Mouse (Mus musculus): Measurements from ENCODE around the gene Tmem41b. TPM values are rescaled to one million over a fixed set of nuclear protein-coding genes. Genes with fewer than 3 reads are reported as not detected.
A peak's percentile ranks its signal among the peaks of the same experiment; 100 is the strongest.

The Tmem41b gene
- polyA plus RNA-seq, 1 experiment from 2014 or later: 67.5 TPM

DNA sequence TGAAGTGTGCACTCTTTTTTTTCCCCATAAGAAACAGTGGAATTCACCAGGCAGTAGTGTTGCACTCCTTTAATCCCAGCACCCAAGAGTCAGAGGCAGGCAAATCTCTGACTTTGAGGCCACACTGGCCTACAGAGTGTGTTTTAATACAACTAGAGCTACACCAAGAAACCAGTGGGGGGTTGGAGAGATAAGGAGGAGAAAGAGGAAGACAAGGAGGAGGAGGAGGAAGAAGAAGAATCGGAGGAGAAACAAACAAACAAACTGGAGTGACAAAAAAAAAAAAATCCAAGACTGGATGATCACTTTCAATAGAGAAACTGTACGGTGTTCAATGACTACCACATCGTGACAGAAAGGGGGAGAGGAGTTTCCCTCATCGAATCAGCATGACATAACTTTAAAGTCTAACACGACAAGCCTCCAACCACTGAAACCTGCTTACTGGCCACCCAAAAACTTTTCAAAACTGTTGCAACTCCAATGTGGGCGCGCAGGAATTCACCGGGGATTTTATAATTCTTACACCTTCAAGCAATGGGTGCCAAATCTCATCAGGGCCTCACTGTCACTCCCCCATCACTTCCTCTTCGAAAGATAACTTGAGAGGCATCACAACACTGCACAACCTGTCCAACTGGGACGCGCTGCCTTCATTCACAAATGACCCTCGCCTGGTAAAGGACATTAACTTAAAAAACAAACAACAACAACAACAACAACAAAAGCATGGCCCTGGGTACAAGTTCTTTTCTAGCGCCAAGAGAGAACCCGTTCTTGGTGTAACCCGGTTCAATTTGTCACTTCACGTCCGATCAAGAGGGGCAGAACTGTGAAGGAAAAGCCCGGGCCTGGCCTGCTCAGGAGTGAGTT lies 27.6 kb downstream of the Tmem41b start:
- peaks cover 8% of the 10 kb centered on the region; the same call in 1 of the 2 replicates for H3K4me1 ChIP-seq (replicated peaks; ENCODE audit: control insufficient read depth, insufficient read depth, low read length)
- H3K27me3 ChIP-seq (ENCODE audit: control insufficient read depth, insufficient read depth, low read length): no peaks in the 10 kb centered on the region
- H3K36me3 ChIP-seq (ENCODE audit: control insufficient read depth, insufficient read depth, low read length): no peaks in the 10 kb centered on the region
- 9% methylated on average over 18 of the region's 18 CpGs for WGBS
- H3K4me3 ChIP-seq (ENCODE audit: low read depth, low read length): peak overlapping the region; percentile 85
- no peaks in the 10 kb centered on the region for H3K9me3 ChIP-seq (ENCODE audit: control insufficient read depth, low read length)
- peak overlapping the region; percentile 71 for H3K4me2 ChIP-seq (ENCODE audit: low read depth, low read length, severe bottlenecking)
- DNase-seq (ENCODE audit: low spot score) (no peak), ATAC-seq (replicated peaks; ENCODE audit: low FRiP score) (no peak)
- peak overlapping the region; percentile 94 for H3K9ac ChIP-seq (ENCODE audit: low read length)
- H3K27ac ChIP-seq (ENCODE audit: low read depth, low read length): no peak overlapping the region; the same call in 1 of the 2 replicates

DNA sequence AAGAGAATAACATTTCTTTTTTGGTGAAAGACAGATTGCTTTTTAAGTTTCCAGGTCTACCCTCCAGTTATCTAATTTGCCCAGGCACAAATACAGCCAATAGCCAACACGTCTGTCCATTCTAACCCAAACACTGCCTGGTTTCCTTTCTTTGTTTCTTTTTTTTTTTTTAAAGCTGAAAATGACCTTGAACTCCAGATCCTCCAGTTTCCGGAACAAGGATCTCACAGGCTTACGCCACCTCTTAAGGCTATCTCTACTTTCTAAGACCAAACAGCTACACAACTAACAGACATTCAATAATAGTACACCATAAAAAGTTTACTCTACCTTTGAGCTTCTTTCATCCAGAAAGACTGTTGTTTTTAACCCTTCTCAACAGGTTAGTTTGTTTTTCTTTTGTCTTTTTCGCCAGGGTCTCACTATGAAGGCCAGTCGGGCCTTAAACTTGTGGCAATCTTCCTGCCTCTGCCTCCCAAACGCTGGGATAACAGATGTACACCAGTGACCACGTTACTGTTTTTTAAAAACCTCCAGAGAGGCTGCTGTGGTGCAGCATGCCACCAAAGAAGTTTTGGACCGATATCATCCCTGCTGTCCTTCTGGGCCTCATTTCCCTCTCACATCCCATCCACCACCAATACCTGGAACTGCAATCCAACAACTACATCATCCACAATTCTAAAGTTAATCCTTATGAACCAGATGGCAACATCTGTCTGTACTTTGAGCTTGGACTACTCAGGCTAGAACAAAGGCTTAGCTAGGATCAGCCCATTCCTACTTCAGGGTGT lies 28.5 kb downstream of the Tmem41b start:
- Histone ChIP-seq H3K9me3 (ENCODE audit: control insufficient read depth, low read length) (no peaks in the 10 kb centered on the region), H3K4me1 (replicated peaks; ENCODE audit: control insufficient read depth, insufficient read depth, low read length) (peaks cover 8% of the 10 kb centered on the region; the same call in 1 of the 2 replicates), H3K4me2 (ENCODE audit: low read depth, low read length, severe bottlenecking) (peak overlapping the region; percentile 71; the same call in 1 of the 2 replicates), H3K27me3 (ENCODE audit: control insufficient read depth, insufficient read depth, low read length) (no peaks in the 10 kb centered on the region), H3K4me3 (ENCODE audit: low read depth, low read length) (no peak overlapping the region; the same call in 1 of the 2 replicates), H3K27ac (ENCODE audit: low read depth, low read length) (no peak overlapping the region), H3K36me3 (ENCODE audit: control insufficient read depth, insufficient read depth, low read length) (no peaks in the 10 kb centered on the region), H3K9ac (ENCODE audit: low read length) (no peak overlapping the region)
- WGBS: 76% methylated on average over 8 of the region's 8 CpGs
- DNase-seq (ENCODE audit: low spot score) (no peak), ATAC-seq (replicated peaks; ENCODE audit: low FRiP score) (no peak)

DNA sequence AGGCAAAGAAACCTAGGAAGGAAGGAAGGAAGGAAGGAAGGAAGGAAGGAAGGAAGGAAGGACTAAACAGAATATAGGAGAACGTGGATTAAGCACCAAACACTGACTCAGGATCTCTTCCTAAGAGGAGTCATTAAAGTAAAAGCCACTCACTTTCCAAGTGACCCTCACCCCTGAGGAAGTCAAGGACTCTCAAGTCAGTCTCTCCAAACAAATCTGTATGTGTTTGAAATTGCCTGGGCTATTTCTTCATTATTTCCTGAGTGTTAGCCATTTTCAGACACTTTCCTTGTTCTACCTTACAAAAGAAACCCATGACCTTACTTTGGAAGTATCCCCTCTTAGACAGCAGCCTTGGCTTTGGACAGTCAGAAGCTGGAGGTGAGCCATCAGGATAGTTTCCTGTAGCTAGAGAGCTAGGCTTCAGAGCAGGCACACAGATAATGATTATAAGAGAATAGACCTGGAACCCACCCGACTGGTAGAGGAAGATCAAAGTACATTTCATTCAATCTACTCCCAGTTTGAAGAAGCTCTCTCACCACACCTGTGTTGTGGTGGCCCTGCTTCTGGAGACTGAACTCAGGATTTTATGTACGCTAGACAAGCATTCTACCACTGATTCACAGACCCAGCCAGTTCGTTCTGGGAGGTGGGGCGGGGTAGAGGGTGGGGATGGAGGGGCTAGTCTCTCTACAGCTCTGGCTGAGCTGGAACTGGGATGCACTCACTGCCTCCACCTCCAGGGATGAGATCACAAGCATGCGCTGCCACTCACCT lies 31.9 kb downstream of the Tmem41b start:
- DNase-seq (ENCODE audit: low spot score): no peak
- H3K27me3 ChIP-seq (ENCODE audit: control insufficient read depth, insufficient read depth, low read length): no peaks in the 10 kb centered on the region
- ATAC-seq (replicated peaks; ENCODE audit: low FRiP score): no peak
- 69% methylated on average over 6 of the region's 6 CpGs for WGBS
- no peak overlapping the region for H3K9ac ChIP-seq (ENCODE audit: low read length)
- no peaks in the 10 kb centered on the region for H3K9me3 ChIP-seq (ENCODE audit: control insufficient read depth, low read length)
- H3K4me3 ChIP-seq (ENCODE audit: low read depth, low read length): no peak overlapping the region
- no peak overlapping the region for H3K27ac ChIP-seq (ENCODE audit: low read depth, low read length)
- no peak overlapping the region for H3K4me2 ChIP-seq (ENCODE audit: low read depth, low read length, severe bottlenecking)
- H3K36me3 ChIP-seq (ENCODE audit: control insufficient read depth, insufficient read depth, low read length): no peaks in the 10 kb centered on the region
- peaks cover 1% of the 10 kb centered on the region; the same call in 1 of the 2 replicates for H3K4me1 ChIP-seq (replicated peaks; ENCODE audit: control insufficient read depth, insufficient read depth, low read length)

DNA sequence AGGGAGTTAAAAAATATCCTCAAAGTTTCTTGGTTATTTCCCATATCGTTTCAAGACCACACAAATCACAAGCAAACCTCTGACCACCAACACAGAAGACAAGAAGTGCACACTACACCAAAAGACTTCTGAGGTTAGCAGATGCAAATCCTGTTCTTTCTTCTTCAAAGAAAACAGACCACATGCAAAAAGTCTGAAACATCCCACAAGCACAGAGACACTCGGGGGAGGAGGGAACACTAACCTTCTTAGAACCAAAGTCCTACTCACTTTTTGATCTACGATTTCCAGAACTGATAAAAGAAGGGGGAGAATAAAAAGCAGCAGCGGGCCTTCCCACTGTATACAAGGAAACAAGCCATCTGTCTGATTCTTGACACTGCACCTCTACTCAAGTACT lies 35.4 kb downstream of the Tmem41b start:
- 83% methylated on average over 4 of the region's 4 CpGs for WGBS
- no peak overlapping the region for H3K9ac ChIP-seq (ENCODE audit: low read length)
- no peak for DNase-seq (ENCODE audit: low spot score)

DNA sequence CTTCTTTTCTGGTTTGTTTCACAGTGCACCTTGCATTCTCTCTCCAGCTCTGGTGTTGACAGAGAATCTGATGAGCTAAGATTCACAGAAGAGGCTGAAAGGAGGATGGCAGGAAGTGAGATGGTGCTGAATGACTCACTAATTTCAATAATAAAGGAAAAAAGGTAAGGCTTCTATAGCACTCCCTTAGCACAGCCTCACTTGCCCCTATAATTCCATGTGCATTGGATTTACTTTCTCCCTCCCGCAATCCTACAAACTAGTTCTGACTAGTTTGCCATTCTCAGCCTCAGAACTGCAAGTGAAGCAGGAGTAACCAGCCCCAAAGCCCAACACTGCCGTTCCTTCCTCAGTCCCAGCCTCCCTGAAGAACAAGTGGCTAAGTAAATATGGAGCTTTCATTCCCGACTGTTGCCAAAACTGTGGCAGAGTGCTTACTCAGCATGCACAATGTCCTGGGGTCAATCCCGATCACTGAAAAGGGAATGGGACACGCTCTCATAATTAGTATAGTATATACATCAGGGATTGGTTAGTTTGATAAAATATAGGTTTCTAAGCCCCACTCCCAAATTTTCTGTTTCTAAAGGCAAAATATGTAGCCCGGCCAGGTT lies 42.2 kb downstream of the Tmem41b start:
- Histone ChIP-seq H3K27me3 (ENCODE audit: control insufficient read depth, insufficient read depth, low read length) (no peaks in the 10 kb centered on the region), H3K4me1 (replicated peaks; ENCODE audit: control insufficient read depth, insufficient read depth, low read length) (no peaks in the 10 kb centered on the region), H3K36me3 (ENCODE audit: control insufficient read depth, insufficient read depth, low read length) (no peaks in the 10 kb centered on the region), H3K27ac (ENCODE audit: low read depth, low read length) (no peak overlapping the region), H3K9me3 (ENCODE audit: control insufficient read depth, low read length) (no peaks in the 10 kb centered on the region), H3K9ac (ENCODE audit: low read length) (no peak overlapping the region), H3K4me3 (ENCODE audit: low read depth, low read length) (no peak overlapping the region), H3K4me2 (ENCODE audit: low read depth, low read length, severe bottlenecking) (no peak overlapping the region)
- ATAC-seq (replicated peaks; ENCODE audit: low FRiP score) (no peak), DNase-seq (ENCODE audit: low spot score) (peak; percentile 32)
- WGBS: 77% methylated on average over 6 of the region's 6 CpGs

More for the DNA sequence above, 35.4 kb downstream of the Tmem41b start:
- no peak overlapping the region for H3K27ac ChIP-seq (ENCODE audit: low read depth, low read length)
- H3K4me3 ChIP-seq (ENCODE audit: low read depth, low read length): no peak overlapping the region
- ATAC-seq (replicated peaks; ENCODE audit: low FRiP score): no peak
- H3K4me1 ChIP-seq (replicated peaks; ENCODE audit: control insufficient read depth, insufficient read depth, low read length): no peaks in the 10 kb centered on the region
- no peaks in the 10 kb centered on the region for H3K9me3 ChIP-seq (ENCODE audit: control insufficient read depth, low read length)
- no peak overlapping the region for H3K4me2 ChIP-seq (ENCODE audit: low read depth, low read length, severe bottlenecking)
- H3K36me3 ChIP-seq (ENCODE audit: control insufficient read depth, insufficient read depth, low read length): no peaks in the 10 kb centered on the region
- H3K27me3 ChIP-seq (ENCODE audit: control insufficient read depth, insufficient read depth, low read length): no peaks in the 10 kb centered on the region

DNA sequence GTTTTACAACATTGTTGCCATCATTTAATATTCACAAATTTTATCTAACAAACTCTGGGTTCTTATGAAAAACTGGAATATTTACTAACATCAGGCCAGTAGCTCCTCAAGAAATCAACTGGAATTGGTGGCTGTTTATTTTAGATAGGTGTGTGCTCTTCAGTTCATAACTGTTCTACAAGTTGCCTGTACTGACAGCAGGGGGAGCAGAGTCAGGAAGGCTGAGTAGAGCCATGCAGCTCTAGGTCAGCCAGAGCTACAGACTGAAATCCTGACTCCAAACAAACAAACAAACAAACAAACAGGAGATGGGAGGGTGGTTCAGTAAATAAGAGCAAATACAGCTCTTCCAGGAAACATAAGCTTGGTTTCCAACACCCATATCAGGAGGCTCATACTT lies 57.1 kb downstream of the Tmem41b start:
- peaks cover 4% of the 10 kb centered on the region; the same call in 1 of the 2 replicates for H3K36me3 ChIP-seq (ENCODE audit: control insufficient read depth, insufficient read depth, low read length)
- DNase-seq (ENCODE audit: low spot score): no peak

DNA sequence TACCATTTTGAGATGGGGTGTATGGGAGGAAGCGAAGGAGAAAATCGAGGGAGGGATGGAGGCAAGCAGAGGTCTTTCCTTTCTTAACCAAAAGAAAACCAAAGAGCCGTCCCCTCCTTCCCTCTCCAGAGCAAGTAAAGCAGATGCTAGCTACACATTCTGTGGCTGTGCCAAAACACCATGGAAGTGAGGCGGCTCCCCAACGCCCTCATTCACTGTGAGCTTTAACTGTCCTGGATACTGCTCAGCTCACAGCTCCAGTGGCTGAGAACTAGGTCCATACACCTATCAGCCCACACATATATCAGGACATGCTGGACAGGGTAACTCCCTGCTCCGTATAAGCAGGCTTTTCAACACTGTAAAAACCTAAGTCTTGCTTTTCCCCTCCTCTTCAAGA lies 58.4 kb downstream of the Tmem41b start:
- Histone ChIP-seq H3K9ac (ENCODE audit: low read length) (no peak overlapping the region), H3K9me3 (ENCODE audit: control insufficient read depth, low read length) (no peaks in the 10 kb centered on the region), H3K36me3 (ENCODE audit: control insufficient read depth, insufficient read depth, low read length) (no peaks in the 10 kb centered on the region; the same call in 1 of the 2 replicates), H3K4me2 (ENCODE audit: low read depth, low read length, severe bottlenecking) (no peak overlapping the region), H3K27me3 (ENCODE audit: control insufficient read depth, insufficient read depth, low read length) (no peaks in the 10 kb centered on the region), H3K27ac (ENCODE audit: low read depth, low read length) (no peak overlapping the region), H3K4me1 (replicated peaks; ENCODE audit: control insufficient read depth, insufficient read depth, low read length) (0 out of 2 replicates have a peak, but pooled peaks cover 2% of the 10 kb centered on the region), H3K4me3 (ENCODE audit: low read depth, low read length) (no peak overlapping the region)
- 92% methylated on average over 6 of the region's 6 CpGs for WGBS
- DNase-seq (ENCODE audit: low spot score) (no peak), ATAC-seq (replicated peaks; ENCODE audit: low FRiP score) (no peak)

More for the DNA sequence above, 57.1 kb downstream of the Tmem41b start:
- ATAC-seq (replicated peaks; ENCODE audit: low FRiP score): no peak
- H3K4me3 ChIP-seq (ENCODE audit: low read depth, low read length): no peak overlapping the region
- no peaks in the 10 kb centered on the region for H3K27me3 ChIP-seq (ENCODE audit: control insufficient read depth, insufficient read depth, low read length)
- no peaks in the 10 kb centered on the region for H3K9me3 ChIP-seq (ENCODE audit: control insufficient read depth, low read length)
- no peak overlapping the region for H3K27ac ChIP-seq (ENCODE audit: low read depth, low read length)
- H3K4me2 ChIP-seq (ENCODE audit: low read depth, low read length, severe bottlenecking): no peak overlapping the region
- 0 out of 2 replicates have a peak, but pooled peaks cover 2% of the 10 kb centered on the region for H3K4me1 ChIP-seq (replicated peaks; ENCODE audit: control insufficient read depth, insufficient read depth, low read length)
- H3K9ac ChIP-seq (ENCODE audit: low read length): no peak overlapping the region

DNA sequence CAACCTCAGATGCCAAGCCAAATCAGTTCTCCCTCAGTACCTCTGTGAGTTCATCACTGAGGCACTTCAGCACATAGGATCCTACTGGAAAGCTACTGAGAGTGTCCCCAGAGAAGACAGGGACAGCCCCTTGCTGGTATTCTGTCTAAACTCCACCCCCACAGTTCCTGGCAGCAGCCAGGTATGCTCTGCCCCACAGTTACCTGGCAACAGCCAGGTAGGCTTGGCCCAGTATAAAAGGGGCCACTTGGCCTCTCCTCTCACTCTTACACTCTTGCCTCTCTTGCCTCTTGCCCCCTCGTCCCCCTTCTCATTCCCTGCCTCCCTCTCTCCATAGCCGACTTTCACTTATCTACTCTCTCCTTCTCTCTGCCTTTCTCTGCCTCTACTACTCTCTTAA lies 61.8 kb downstream of the Tmem41b start:
- H3K36me3 ChIP-seq (ENCODE audit: control insufficient read depth, insufficient read depth, low read length): peaks cover 2% of the 10 kb centered on the region; the same call in 1 of the 2 replicates
- no peaks in the 10 kb centered on the region for H3K9me3 ChIP-seq (ENCODE audit: control insufficient read depth, low read length)
- no peak overlapping the region for H3K4me3 ChIP-seq (ENCODE audit: low read depth, low read length)
- ATAC-seq (replicated peaks; ENCODE audit: low FRiP score) (no peak), DNase-seq (ENCODE audit: low spot score) (no peak)
- H3K4me1 ChIP-seq (replicated peaks; ENCODE audit: control insufficient read depth, insufficient read depth, low read length): 0 out of 2 replicates have a peak, but pooled peaks cover 2% of the 10 kb centered on the region
- H3K27ac ChIP-seq (ENCODE audit: low read depth, low read length): no peak overlapping the region
- H3K4me2 ChIP-seq (ENCODE audit: low read depth, low read length, severe bottlenecking): no peak overlapping the region
- no peak overlapping the region for H3K9ac ChIP-seq (ENCODE audit: low read length)
- WGBS: 85% methylated on average over 2 of the region's 2 CpGs
- no peaks in the 10 kb centered on the region for H3K27me3 ChIP-seq (ENCODE audit: control insufficient read depth, insufficient read depth, low read length)

Data from forebrain, embryonic 11.5 days (tissue).